Mouse (Mus musculus) adrenal gland, postnatal 14 days (tissue): ENCODE data around the gene Pcbd2. TPM values are rescaled to one million over a fixed set of nuclear protein-coding genes. Genes with fewer than 3 reads are reported as not detected.
A peak's percentile ranks its signal among the peaks of the same experiment; 100 is the strongest.

ENCODE experiments used
- DNase-seq: peaks from one replicate; pipeline ENCODE4 v3.0.0; 2021; ENCODE audit warnings: mixed read lengths
- total RNA-seq: library from RNA; stranded (reverse); gene quantifications from 2 replicates; pipeline ENCODE4 v1.2.3, GENCODE M21; 2021

Gene Pcbd2
- total RNA-seq, 1 experiment from 2014 or later: 72.6 TPM

GRCm38 (mm10) chr13:55733628-55734502, 6.7 kb downstream of the Pcbd2 start:
- DNase-seq: no peak

GRCm38 (mm10) chr13:55737885-55738284, 10.7 kb downstream of the Pcbd2 start:
- DNase-seq: no peak

DNA sequence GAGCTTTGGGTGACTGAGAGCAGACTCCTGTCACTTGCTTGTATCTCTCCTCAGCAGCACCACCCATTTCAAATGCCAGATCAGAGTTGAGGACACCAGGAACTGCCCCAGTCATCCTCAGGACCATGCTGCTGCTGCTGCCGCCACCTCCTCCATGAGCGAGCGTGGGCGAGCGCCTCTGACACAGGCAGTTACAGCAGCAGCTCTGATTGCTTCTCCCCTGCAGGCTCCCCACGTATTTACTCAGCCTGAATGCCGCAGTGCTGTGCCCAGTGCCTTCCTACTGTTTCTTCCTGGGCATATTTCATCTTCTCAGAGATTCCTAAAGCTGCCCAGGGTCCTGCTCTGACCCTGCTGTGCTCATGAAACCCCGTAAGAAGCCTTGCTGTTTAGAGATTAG, 15.1 kb downstream of the Pcbd2 start:
- DNase-seq: no peak

GRCm38 (mm10) chr13:55754380-55754779, 27.2 kb downstream of the Pcbd2 start:
- DNase-seq: no peak

DNA sequence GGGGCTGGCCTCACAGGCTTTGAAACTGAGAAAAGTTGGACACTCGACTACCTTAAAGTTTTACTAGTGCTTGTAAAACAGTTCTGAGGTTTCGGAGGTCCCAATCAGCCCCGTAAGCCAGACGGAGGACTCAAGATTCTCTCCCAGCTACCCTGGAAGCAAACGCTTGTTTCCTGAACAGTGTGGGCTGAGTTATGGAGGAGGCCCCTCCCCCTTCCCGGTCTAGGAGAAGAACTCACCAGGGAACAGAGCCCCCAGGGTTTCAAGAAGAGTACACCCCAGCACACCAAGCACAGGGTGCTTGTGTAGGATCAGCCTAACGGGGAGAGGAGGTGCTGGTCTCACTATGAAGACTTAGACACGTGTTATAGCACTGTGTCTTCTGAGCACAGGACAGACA, 29.6 kb downstream of the Pcbd2 start:
- DNase-seq: peak; percentile 31

DNA sequence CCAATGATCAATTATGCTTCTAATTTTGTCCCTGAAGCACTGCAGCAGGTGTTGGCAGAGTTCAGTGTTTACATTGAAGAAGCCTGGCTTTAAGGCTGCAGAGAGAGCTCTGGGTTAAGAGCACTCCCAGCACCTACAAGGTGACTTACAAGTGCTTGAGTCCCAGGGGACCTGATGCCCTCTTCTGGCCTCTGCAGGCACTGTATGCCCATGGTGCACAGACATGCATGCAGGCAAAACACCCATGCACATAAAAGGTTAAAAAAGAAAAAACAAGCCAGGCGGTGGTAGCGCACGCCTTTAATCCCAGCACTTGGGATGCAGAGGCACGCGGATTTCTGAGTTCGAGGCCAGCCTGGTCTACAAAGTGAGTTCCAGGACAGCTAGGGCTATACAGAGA, 30.5 kb downstream of the Pcbd2 start:
- peak; percentile 40 for DNase-seq

DNA sequence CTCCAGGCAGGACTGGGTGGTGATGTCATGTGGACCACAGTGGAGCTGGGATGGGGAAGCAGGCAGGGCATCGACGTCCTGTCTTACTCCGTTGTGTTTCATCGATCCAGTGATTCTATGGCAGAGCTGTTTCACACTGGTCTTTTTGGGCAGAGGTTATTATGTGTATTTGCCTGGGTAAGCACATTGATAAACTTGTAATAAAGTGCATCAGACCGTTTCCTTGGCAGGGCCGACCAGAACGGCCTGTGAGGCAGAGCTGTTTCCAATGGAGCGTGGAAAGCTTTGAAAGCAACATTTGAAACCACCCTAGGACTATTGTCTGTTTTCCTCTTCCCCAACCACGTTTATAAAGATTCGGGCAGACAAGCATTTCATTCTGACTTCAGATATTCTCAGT, 33.4 kb downstream of the Pcbd2 start:
- DNase-seq: no peak

DNA sequence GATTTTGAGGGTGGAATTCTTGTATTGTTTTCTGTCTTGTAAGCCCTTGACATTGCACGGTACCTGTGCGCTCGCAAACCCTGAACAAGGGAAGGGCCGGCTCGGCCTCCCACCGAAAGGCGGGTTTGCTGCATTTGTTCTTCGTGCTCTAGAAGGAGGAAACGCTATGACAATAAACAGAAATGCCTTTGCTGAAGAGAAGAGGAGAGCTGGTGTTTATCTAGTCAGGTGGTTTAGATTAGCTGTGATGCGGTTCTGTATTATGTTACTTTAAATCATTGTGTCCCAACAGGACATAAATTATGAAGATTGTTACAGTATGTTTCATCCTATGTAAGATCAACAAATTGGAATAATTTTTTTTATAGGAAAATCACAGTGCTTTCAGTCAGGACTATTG, 34.3 kb downstream of the Pcbd2 start:
- no peak for DNase-seq

- no peak for DNase-seq
These were observed 47.2 kb downstream of the Pcbd2 start for GRCm38 (mm10) chr13:55774352-55774751.

- DNase-seq: no peak
These were observed 47.9 kb downstream of the Pcbd2 start for GRCm38 (mm10) chr13:55775056-55775455.

DNA sequence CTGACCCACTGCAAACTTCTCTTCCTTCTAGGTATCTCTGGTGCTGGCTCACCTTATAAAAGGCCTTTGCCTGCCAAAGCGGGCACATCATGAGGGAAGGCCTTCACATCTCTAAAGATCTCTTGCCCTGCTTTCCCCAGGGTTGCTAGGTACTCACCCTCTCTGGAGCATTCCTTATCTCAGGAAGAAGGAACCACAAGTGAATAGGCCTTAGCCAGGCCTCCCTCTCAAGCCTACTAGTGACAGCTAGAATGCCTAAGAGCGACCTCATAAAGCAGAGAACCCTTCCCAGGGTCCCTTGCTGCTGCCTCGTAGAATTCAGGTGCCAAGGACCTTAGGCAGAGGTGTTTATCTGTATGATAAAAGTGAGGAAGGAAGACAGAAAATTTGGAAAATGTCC, 57.1 kb downstream of the Pcbd2 start, which contains the start of gene Catsper3:
Gene Catsper3 (plus strand): TSS at position 301 of the 400 bp plus-strand sequence.
- no peak for DNase-seq

DNA sequence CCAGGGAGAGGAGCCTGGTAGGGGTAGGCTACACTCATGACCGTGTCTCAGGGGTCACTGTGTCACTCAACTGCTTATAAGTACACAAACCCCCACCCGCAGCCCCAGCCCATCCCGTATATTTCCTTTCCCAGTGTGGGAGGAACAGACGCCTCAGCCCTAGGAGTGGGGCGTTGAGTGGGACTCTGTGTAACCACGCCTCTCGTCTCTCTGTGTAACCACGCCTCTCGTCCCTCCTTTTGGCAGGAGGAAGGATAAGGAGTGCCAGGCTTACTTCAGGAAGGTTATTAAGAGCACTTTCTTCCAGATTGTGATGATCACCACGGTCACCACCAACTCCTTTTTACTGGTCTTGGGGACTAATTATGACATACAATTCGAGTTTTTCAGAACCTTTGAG, 59.0 kb downstream of the Pcbd2 start:
- peak; percentile 33 for DNase-seq

DNA sequence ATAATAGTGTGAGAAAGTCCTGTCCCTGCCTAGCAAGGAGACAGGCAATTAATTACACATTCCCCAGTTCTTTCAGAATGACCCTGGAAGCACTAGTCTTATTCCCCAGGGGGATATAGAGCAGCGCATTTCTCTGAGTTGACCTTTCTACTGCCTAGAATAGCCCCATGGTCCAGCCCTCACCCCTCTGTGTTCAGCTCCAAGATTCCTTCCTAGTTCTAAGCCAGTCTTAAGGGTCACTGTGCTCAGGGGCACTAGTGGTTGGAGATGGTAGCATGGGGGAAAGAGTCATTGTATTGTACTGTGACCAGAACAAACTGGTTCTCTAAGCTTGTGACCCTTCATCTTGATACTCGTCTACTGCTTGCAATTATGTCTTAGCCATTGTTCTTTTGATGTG, 74.1 kb downstream of the Pcbd2 start:
- DNase-seq: no peak

DNA sequence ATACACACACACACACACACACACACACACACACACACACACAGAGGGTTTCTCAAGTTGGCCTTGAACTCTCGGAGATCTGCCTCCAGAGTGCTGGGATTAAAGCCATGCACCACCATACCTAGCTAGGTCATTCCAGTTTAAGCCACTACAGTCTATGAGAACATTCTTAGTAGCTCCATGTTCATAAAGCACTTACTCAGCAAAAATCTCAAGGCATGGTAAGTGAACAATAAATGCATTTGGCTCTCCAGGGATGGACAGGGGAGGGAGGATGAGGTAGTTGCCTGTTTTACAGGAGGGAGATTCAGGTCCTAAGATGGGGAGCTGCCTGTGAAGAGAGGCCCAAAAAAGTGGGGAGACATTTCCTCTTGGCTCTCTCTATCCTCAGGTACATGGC, 76.8 kb downstream of the Pcbd2 start:
- no peak for DNase-seq

GRCm38 (mm10) chr13:55809041-55809623, 82.0 kb downstream of the Pcbd2 start:
- DNase-seq: no peak

GRCm38 (mm10) chr13:55809707-55810106, 82.5 kb downstream of the Pcbd2 start:
- DNase-seq: no peak

- DNase-seq: peak; percentile 31
These were observed 83.8 kb downstream of the Pcbd2 start for GRCm38 (mm10) chr13:55810947-55811346.

GRCm38 (mm10) chr13:55813490-55814016, 86.4 kb downstream of the Pcbd2 start:
- no peak for DNase-seq

DNA sequence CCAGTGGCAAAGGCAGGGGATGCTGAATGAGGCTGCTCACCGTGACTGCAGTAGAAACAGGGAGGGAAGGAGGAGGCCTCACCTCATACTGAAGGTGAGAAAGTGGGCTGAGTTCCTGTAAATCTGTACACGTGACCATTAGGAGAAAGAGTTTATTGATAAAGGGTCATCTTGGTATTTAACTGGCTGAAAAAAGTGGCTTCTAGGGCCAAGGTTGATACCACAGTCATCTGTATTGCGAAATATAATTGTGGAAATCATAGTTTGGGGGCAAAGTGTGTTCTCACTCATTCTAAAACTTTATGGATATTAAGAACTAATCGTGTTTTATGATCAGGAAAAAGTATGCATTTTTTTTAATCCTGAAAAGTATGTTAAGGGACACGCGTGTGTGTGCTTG, 87.7 kb downstream of the Pcbd2 start:
- no peak for DNase-seq

- no peak for DNase-seq
These were observed 95.3 kb downstream of the Pcbd2 start for GRCm38 (mm10) chr13:55822499-55822898.

GRCm38 (mm10) chr13:55824151-55824945, 97.2 kb downstream of the Pcbd2 start:
- no peak for DNase-seq

DNA sequence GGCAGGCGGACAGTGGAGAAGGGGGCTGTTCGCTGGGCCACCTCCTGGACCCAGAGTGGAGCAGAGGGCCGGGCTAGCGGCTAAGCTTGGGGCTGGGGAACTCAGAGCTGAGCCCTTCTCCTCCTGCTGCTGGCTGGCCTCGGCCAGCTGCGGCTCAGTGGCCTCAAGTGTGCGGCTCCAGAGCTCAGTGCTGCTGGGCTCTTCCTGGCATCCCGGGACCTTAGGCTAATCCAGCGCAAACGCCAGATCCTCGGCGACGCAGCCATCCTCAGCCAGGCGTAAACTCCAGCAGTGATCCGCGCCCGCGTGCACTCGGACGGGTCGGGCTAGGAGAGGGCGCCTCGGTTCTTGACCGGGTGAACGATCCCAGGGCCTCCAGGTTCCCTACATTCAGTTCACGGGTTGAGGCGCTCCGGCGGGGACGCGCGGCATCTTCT, 98.1 kb downstream of the Pcbd2 start:
- no peak for DNase-seq
